Mouse (Mus musculus) regulatory T cell (primary cell): ENCODE data around the gene Fezf1.

Experiments
- in situ Hi-C: fragments of 300-600 bp; cut with MboI, MseI; formaldehyde crosslinking; loops from one replicate; pipeline ENCODE4 v1.15.1; 2025; ENCODE audit warnings: high pct_unique_total_duplicates

Gene Fezf1

DNA sequence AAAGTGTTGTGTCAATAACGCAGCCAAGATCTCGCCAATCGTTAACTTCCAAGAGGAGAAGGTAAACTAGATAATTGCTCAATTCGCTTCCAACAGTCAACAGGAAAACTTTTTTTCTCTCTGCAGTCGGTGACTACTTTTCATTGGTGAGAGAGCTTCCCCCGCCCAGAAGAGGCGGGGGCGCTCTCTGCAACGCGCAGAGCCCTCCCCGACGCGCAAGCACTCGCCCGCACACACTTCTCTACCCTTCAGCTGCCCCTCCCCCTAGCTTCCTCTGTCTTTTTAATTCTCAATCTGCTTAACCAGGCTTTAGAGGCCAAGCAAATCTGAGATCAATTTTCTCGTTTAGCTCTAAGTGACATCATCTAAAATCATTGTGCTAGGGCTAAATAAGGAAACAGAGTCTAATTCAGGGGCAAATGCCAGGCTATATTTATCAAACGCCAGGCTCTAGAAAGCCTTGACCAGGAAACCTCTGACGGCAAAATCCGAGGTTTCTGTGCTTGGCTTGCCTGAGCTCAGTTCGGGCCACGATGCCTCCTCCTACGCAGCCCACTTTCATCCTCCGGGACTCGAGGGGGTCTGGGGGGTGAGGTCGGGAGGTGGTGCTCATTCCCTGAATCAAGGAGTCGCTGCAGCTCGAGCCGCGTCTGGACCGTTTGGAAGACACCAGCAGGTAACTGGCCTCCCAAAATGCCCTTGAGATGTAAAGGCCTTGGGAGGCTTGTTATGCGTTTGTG is at the start of gene Fezf1:
Fezf1 (minus strand) TSS at position 50 of the 740 bp plus-strand sequence.
- in situ Hi-C loops = loop anchor here (10.0 kb wide), 1 partner anchor 206 kb away; no protein-coding TSS in a partner anchor

DNA sequence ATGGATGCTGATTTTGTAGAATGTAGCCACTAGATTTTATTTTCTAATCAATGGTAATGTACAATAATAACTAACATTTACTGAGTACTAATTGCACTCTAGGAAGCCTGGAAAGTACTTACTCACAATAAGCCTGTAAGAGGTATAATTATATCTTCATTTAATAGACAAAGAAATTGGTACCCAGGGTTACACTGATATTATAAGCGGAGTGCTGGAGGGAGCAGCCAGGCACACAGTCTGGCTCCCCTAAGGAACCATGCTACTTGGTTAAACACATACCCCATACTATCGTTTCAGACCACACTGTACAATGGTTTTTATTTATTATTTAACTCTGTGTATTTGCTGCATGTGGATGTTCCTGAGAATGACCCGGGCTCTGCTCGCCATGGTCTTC is 46.5 kb upstream of the Fezf1 start:
- in situ Hi-C loops = no loop called here

DNA sequence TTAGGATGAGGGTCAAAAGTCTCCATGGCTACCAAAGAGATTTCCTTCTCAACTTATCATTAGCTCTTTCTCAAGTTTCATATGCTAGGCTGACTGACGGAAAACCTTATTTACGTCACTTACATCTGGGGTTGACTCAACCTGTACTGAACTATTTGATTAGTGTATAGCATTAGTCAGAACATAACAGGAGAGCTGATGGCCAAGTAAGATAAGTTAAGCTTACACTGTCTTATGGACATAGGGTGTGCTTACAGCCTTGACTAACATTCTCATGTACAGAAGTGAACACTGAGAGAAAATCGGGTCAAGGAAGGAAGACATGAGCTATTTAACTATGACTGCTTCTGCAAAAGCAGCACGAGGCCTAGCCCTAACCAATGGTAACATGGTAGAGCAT is 40.6 kb upstream of the Fezf1 start:
- in situ Hi-C loops = no loop called here

DNA sequence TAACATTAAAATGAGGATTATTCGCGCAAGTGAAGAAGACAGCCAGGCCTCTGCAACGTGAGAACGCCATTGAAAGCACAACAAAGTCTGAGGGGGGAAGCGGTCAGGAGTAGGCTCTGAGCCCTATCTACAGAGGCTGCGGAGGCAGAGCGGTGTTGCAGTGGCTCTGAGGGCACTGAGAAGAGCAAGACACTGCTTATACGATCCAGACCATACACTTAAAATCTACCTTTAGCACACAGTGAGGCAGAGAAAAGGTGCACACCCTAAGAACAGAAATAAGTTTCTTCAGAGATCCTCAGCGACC is 33.3 kb upstream of the Fezf1 start:
- in situ Hi-C loops = no loop called here

DNA sequence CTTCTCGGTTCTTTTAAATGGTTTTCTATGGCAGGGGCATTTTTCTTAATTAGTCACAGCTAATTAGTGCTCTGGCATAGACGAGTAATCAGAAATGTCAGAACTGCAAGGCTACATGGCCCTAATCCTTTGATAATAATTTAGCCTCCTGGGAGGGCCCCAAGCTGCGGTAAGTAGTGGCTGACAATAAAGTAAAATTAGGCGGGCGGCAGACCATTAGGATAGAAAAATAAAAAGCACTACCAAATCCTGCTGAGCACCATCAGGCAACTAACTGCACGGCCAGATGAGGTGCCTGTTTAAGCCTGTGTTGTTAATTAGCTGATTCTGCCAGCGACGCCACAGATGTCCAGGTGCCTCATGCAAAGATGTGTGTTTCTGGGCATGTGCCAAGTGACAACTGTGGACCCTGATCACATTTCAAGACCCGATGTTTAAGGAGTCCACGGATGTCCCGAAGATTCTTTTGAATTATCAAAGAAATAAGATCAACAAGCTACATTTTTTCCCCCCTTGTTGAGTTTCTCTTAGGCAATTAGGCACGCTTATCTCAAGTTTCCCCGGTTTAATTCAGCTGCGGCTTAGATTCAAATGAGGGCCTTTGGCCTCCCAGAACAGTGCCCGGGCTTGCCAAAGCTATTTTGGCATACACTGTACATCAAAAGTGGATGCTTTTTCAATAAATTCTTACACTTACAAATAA is 32.8 kb upstream of the Fezf1 start:
- in situ Hi-C loops = no loop called here

- in situ Hi-C loops = no loop called here
Measured at GRCm38 (mm10) chr6:23273483-23273882, 25.3 kb upstream of the Fezf1 start.

GRCm38 (mm10) chr6:23272979-23273378 is 24.8 kb upstream of the Fezf1 start:
- in situ Hi-C loops = no loop called here

DNA sequence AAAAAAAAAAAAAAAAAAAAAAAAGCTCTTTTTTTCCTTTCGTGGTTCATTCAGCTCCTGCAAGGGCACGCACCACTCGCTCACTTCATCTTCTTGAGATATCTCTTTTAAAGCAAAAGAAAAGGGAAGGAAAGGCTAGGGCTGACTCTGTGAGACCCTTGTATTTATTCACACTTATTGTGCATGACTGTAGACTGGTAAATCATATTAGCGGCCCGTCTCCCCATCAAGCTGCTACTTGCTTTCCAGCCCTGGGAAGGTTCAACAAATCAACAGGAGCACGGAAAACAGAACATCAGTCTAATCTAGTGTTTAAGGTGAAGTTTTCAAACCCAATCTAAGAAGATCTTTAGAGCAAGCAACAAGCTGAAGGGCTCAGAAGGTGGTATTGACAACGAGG is 24.4 kb upstream of the Fezf1 start:
- in situ Hi-C loops = no loop called here

- in situ Hi-C loops = no loop called here
Measured at GRCm38 (mm10) chr6:23260738-23261050, 12.5 kb upstream of the Fezf1 start.

DNA sequence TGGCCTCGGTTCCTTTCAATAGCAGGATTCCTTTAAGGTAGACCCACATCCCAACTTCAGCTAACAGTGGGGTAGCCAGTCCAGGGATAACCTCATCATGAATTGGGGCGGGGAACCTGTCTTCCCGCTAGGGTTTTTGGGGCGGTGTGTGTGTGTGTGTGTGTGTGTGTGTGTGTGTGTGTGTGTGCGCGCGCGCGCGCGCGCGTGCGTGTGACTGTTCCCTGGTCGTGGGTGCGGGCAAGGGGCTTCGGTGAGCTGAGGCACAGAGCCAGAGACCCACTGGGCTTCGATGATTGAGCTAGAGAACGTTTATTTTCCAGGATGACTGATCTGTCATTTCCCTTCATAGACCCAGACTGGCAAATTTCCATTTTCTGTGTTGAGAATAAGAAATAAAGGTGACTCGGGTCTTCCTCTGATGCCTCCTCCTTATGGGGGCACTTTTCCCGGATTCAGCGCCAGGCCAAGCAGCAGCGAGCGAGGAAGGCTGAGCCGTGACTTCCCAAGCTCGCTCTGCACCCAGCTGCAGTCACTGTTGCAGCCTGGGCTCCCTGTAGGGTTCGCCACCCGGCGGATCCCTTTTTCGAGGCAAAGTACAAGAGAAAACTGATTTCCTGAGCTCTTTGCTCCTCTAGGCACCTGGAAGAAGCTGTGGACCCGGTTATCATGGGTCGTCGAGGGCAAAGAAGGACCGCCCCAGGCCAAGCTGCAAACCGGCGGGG is 12.0 kb upstream of the Fezf1 start:
- in situ Hi-C loops = no loop called here

DNA sequence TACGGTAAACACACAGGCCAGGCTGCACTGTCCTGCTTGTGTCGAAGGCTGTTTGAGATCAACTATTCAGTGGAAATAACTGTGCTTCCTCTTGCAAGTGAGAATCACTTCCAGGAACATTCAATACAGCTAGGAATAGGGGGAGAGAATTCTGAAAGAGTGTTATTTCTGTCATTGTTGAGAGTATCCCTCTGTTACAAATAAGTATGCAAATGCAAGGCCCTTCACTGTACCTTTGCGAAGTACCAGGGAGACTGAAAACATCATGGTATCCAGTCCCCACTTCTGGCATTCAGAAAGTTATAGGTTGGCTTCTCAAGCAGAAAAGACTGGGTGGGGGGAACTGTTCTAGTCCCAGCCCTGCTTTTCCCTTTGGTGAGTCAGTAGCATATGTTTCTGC is 9.8 kb upstream of the Fezf1 start:
- in situ Hi-C loops = no loop called here

- in situ Hi-C loops = no loop called here
Measured at GRCm38 (mm10) chr6:23255161-23255560, 7.0 kb upstream of the Fezf1 start.

GRCm38 (mm10) chr6:23254644-23255043 is 6.5 kb upstream of the Fezf1 start:
- in situ Hi-C loops = no loop called here

DNA sequence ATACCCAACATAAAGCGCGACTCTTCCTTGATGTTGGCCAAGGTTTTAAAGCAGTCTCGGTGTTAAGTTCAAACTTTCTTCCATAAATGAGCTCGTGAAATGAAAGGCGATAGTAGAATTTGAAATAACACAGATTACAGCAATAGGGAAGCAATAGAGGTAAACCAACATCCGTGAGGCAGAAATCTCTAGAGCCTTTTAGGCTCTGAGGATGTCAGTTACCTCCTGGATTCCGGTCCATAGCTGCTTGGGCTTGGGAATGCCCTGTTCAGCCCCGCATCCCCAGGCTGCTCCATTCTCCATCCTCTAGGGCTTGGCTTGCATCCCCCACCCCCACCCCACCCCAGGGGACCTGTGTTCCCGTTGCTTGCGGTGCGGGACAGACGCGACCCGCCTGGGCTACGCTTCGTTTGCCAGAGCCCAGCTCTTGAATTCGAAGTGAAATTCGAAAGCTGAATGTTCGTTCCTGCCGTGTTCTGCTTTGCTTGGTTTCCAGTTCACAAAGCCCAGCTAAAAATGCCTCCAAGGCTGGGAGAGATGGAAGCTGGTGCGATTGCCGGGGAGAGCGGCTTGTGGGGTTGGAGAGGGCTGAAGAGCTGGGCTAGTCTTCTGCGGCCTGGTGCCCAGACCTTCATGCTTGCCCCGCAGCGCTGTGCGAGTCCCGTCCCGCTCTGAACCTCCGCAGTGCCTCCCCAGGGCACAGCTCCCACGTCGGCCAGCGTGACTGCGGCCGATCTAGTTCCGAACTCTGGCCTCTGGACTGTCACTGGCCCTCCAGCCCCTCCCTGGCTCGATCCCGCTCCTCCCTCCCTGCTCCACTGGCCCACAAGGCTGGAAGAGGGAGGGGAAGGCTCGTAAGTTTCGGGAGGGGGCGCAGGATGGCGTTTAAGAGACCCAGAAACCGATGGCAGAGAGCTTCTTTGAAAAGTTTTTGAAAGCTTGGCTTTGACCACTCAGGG is 5.5 kb upstream of the Fezf1 start:
- in situ Hi-C loops = no loop called here

DNA sequence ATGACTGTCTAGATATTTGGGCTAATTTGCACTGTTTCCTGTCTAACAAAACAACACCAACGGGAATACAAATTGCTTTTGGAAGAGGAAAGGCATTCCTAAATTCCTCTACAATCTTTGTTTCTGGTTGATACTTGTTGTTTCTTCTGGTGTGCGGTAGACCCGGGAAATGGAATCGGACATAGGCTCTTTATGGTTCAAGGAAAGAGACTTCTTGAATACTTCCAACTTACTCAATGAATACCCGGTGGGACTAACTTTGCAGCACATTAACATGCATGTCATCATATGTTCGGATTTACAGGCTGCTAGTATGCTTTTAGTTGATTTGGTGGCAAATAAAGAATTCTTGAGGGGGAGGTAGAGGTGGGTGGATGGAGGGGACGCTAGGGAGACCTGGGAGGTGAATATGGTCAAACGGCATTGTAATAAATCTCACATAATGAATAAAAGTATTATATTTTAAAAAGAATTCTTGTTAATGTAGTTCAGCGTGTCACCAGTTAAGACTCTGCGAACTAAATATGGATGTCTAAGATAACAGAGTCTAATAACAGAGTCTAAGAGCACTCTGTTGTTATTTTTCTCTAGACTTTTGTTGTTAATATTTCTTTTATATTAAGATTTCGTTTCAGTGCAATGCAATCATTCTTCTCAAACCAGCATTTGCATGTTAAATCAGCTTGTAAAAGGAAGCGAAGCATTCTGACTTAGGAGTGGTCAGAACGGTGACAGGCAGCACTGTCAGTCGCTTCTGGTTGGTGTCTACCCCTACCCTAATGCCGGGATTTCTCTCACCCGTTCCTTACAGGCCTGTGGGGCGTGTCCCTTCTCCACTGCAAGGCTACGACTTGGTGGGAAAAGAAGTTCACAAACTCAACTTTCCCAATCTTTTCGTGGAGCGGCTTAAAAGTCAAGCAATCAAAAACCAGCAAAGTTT is 4.3 kb upstream of the Fezf1 start:
- in situ Hi-C loops = no loop called here

DNA sequence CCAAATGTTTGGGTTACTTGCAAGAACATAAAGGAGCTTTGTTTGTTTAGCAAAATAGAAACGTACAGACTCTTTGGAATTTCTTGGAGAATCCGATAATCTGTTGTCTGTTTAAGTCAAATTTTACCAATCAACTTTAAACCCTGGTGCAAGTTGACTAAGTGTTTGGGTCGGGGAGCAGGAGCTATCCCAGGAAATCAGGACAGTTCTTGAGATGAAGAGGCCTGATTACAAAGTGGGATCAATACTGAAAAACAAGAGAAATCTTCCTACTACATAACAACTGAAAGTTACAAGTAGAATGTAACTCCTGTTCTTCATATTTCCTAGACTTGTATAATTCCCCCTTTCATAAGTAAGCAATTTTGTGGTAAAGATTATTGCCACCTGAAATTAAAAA is 3.3 kb upstream of the Fezf1 start:
- in situ Hi-C loops = no loop called here

GRCm38 (mm10) chr6:23250288-23250955 is 2.3 kb upstream of the Fezf1 start:
- in situ Hi-C loops = no loop called here

DNA sequence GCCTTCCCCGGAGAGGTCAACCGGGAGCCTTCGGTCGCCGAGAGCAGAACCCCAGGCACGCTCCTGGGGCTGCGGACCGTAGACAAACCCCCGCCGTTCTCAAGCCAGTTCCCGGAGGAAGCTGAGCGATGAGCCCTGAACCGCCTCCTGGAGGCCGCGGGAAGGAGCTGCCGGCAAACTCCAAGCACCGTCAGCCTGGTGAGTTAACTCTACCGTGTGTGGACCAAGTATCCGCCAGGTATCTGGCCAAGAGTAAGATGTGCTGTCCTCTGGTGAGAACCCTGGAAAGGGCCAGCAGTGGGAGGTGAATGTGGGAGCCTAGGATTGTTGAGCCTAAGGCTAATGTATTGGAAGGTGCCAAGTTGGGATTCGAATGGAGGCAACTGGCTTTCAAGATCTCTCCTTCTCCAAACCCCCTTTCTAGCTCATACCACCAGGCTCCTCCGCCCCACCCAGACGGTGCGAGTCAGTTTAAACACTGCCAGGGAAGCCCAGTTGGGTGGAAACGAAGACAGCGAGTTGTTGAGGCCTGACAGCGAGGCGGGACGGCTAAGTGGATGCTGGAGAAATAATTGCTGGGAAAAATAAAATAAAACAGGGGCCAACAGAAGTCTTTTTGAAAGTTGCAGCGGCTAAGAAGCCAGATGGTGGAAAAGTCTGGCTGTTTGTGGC is 1.6 kb upstream of the Fezf1 start:
- in situ Hi-C loops = loop anchor here (10.0 kb wide), 1 partner anchor 205 kb away; no protein-coding TSS in a partner anchor

GRCm38 (mm10) chr6:23249053-23249401 is 865 bp upstream of the Fezf1 start:
- in situ Hi-C loops = loop anchor here (10.0 kb wide), 1 partner anchor 206 kb away; no protein-coding TSS in a partner anchor
